Mouse (Mus musculus) liver, embryonic 14.5 days (tissue): ENCODE results near the gene Chst11. TPM values are rescaled to one million over a fixed set of nuclear protein-coding genes. Genes with fewer than 3 reads are reported as not detected.

ENCODE experiments used
- ATAC-seq: fragments of 200-750 bp; cut with Nextera tagmentation; 2 replicates; pipeline ENCODE4 v1.8.0; 2017; ENCODE audit warnings: moderate number of reproducible peaks, mild to moderate bottlenecking, moderate library complexity; ENCODE audit not compliant: insufficient read depth
- DNase-seq, 3 experiments: peaks; one replicate each; pipeline ENCODE4 v3.0.0-alpha.2; 2012 to 2013; ENCODE audit warnings: low read depth in 3 of 3, low spot score in 3 of 3
- H3K27ac ChIP-seq: fragments of 300-500 bp; sonication (generic); 2 replicates; pipeline ENCODE4 v1.5.1; 2014; ENCODE audit warnings: moderate library complexity, mild to moderate bottlenecking, control low read depth, inconsistent platforms
- H3K27me3 ChIP-seq: fragments of 300-500 bp; sonication (generic); 2 replicates; pipeline ENCODE4 v1.6.1; 2014; ENCODE audit warnings: mild to moderate bottlenecking, low read length, moderate library complexity; ENCODE audit not compliant: control insufficient read depth, insufficient read depth
- H3K36me3 ChIP-seq: fragments of 300-500 bp; sonication (generic); replicated peaks from 2 replicates; pipeline ENCODE4 v1.6.1; 2014; ENCODE audit warnings: low read depth; ENCODE audit not compliant: control insufficient read depth, insufficient read depth
- H3K4me1 ChIP-seq, 2 experiments: fragments of 200-500 bp in 1 of 2; fragments of 300-500 bp in 1 of 2; sonication (generic) in 1 of 2; replicated peaks; 2 replicates each; pipeline ENCODE4 v1.6.1; 2012 to 2014; ENCODE audit warnings: antibody characterized with exemption in 1 of 2, inconsistent platforms in 1 of 2, low read length in 1 of 2; ENCODE audit not compliant: control insufficient read depth in 2 of 2, insufficient read depth in 2 of 2
- H3K4me2 ChIP-seq: fragments of 300-500 bp; sonication (generic); 2 replicates; pipeline ENCODE4 v1.6.1; 2014; ENCODE audit warnings: low read depth, mild to moderate bottlenecking, control low read depth, moderate library complexity
- H3K4me3 ChIP-seq, 2 experiments: fragments of 200-500 bp in 1 of 2; fragments of 300-500 bp in 1 of 2; sonication (generic) in 1 of 2; 2 replicates each; pipeline ENCODE4 v1.5.1; 2012 to 2014; ENCODE audit warnings: low read depth in 2 of 2, low read length in 2 of 2, mild to moderate bottlenecking in 2 of 2, control low read depth in 1 of 2, inconsistent platforms in 1 of 2, moderate library complexity in 1 of 2; ENCODE audit not compliant: insufficient read depth in 1 of 2
- H3K9ac ChIP-seq: fragments of 300-500 bp; sonication (generic); replicated peaks from 2 replicates; pipeline ENCODE4 v1.6.1; 2014; ENCODE audit warnings: mild to moderate bottlenecking, control low read depth, moderate library complexity
- H3K9me3 ChIP-seq: fragments of 300-500 bp; sonication (generic); 2 replicates; pipeline ENCODE4 v1.6.1; 2016; ENCODE audit warnings: low read length, mixed read lengths; ENCODE audit not compliant: control insufficient read depth
- CTCF ChIP-seq: IDR thresholded peaks from 2 replicates; pipeline ENCODE4 v1.5.1; 2016; ENCODE audit warnings: antibody characterized with exemption, low read depth, control low read depth
- EP300 ChIP-seq: IDR thresholded peaks from 2 replicates; pipeline ENCODE4 v1.6.1; 2016; ENCODE audit warnings: antibody characterized with exemption, low read depth
- WGBS: fragments of 180-500 bp; shearing (Covaris S2); extraction: QIAGEN DNeasy Blood & Tissue Kit; methylation state at CpG from one replicate; pipeline ENCODE4 v1.1.7; 2014; ENCODE audit not compliant: insufficient replicate concordance; 5-methylcytosine and 5-hydroxymethylcytosine counted together
- polyA plus RNA-seq, 2 experiments: library from polyadenylated mRNA; depleted of rRNA in 1 of 2; stranded (reverse) in 1 of 2; unstranded in 1 of 2; fragments of >200 nt; fragmentation: Nextera tagmentation in 1 of 2; extraction: Ambion mirVana in 1 of 2; gene quantifications; 2 replicates each; pipeline versions ENCODE4 v1.2.1 to v1.2.3; 2012 to 2014

Gene Chst11
- polyA plus RNA-seq, 2 experiments, result 1.8 to 5.2 TPM

DNA sequence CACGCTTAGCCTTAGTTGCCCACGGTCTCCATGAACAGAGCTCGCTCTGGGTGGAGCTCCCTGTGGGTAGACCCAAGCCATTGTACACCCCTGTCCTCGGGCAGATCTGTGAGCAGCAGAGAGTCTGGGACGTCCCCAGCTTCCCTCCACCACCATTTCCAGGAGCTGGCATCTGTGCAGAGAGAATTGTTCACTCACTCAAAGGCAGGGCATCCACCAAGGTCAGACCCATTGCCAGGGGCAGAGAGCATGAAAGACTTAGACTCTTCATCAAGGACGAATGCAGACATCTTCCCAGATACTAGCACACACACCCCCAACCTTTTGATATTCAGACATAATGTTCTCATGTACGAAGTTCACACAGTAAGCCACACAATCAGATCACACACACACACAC, 216.2 kb downstream of the Chst11 start:
- no peak for DNase-seq
- WGBS, result 54% methylated on average over 7 of the region's 7 CpGs

DNA sequence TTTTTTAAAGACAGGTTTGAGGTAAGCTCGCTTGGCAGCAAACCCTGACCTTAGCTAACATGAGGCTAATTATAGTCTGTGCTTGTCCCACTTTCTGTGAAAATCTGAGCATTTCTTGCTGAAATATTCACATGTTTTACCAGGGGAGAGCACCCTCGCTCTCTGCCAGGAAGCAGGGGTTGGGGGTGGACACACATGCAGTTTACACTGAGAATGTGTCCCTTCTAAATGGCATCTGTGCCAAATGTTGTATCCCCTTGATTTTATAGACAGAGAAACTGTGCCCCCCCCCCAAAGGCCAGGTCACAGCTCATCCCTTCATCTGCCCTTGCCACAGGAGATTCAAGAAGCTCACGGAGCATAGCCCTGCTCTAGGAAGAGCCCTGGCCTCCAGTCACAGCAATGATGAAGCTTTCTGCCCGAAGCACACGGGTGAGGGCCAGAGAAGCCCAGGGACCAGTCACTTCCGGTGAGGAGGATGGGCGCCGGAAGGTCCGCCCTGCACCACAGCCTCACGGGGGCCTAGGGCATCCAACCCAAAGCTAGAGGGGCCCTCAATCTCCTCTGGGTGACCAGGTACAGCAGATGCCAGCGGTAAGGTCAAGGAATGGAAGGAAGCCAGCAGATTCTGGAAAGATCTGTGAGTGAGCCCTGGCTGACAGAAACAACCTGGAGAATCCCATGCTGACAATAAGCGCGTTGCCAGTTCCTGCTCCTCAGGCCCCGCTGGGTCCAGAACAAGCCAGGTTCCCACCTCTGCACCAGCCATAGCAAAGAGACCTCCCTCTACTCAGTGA, 217.8 kb downstream of the Chst11 start:
- no peak overlapping the region for H3K4me2 ChIP-seq
- 72% methylated on average over 14 of the region's 14 CpGs for WGBS
- H3K4me1 ChIP-seq, result no peaks in the 10 kb centered on the region
- no peak overlapping the region for H3K4me3 ChIP-seq
- no peaks in the 10 kb centered on the region for H3K9me3 ChIP-seq
- DNase-seq, result no peak
- TF ChIP-seq CTCF, result no peak
- TF ChIP-seq EP300, result no peak
- H3K27ac ChIP-seq, result no peak overlapping the region
- H3K27me3 ChIP-seq, result no peaks in the 10 kb centered on the region
- no peak overlapping the region for H3K9ac ChIP-seq
- no peak for ATAC-seq
- no peaks in the 10 kb centered on the region for H3K36me3 ChIP-seq

More for the DNA sequence above, 216.2 kb downstream of the Chst11 start:
- no peaks in the 10 kb centered on the region for H3K27me3 ChIP-seq
- H3K4me1 ChIP-seq, result no peaks in the 10 kb centered on the region
- no peak overlapping the region for H3K4me3 ChIP-seq
- no peak for ATAC-seq
- no peaks in the 10 kb centered on the region for H3K36me3 ChIP-seq
- no peak overlapping the region for H3K4me2 ChIP-seq
- TF ChIP-seq EP300, result no peak
- no peak for TF ChIP-seq CTCF
- H3K9me3 ChIP-seq, result no peaks in the 10 kb centered on the region
- H3K27ac ChIP-seq, result no peak overlapping the region
- no peak overlapping the region for H3K9ac ChIP-seq

DNA sequence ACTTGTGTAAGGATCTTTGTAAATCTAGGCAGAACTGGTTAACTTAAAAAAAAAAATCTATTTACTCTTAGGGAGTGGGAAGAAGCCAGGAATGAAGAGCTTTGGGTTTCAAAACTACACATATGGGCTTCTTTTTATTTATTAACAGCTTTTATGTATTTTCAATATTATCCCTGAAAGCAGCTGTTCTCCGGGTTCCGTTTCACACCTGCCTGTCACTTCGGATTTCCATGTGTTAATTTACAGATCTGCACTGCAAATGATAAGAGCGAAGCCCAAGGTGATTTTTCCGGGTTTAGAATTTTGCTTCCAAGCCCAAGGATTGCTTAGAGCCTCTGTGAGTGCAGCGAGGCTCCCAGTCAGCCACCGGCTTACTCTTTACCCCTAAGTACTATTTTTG, 223.1 kb downstream of the Chst11 start:
- no peak for ATAC-seq
- WGBS, result 72% methylated on average over 7 of the region's 7 CpGs
- Histone ChIP-seq H3K4me1 (no peaks in the 10 kb centered on the region), H3K4me3 (no peak overlapping the region), H3K27me3 (no peaks in the 10 kb centered on the region), H3K9ac (no peak overlapping the region), H3K27ac (no peak overlapping the region), H3K4me2 (no peak overlapping the region), H3K9me3 (no peaks in the 10 kb centered on the region), H3K36me3 (no peaks in the 10 kb centered on the region)
- TF ChIP-seq EP300 (no peak), CTCF (no peak)
- DNase-seq, result no peak

DNA sequence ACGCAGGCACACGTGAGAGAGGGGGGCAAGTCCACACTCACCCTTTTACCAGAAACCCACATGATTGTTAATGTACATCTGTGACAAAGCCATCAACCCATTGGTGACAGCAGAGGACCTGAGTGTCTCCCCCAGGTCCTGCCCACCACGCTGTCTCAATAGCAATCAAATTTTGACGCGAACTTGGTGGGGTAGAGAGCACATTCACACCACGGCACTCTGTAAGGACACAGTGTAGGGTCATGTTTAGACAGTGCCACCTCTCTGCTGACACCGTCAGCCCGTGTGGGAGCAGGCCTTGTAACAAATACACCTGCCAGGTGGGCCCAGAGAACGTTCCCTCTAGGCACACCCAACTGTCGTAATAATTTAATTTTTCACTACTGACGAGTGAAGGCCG, 224.1 kb downstream of the Chst11 start:
- WGBS, result 69% methylated on average over 12 of the region's 12 CpGs
- no peaks in the 10 kb centered on the region for H3K36me3 ChIP-seq
- TF ChIP-seq CTCF (no peak), EP300 (no peak)
- no peak overlapping the region for H3K4me2 ChIP-seq
- H3K4me1 ChIP-seq, result no peaks in the 10 kb centered on the region
- DNase-seq, result no peak
- no peak overlapping the region for H3K4me3 ChIP-seq
- H3K27me3 ChIP-seq, result no peaks in the 10 kb centered on the region
- no peaks in the 10 kb centered on the region for H3K9me3 ChIP-seq
- no peak for ATAC-seq
- H3K27ac ChIP-seq, result no peak overlapping the region
- no peak overlapping the region for H3K9ac ChIP-seq

DNA sequence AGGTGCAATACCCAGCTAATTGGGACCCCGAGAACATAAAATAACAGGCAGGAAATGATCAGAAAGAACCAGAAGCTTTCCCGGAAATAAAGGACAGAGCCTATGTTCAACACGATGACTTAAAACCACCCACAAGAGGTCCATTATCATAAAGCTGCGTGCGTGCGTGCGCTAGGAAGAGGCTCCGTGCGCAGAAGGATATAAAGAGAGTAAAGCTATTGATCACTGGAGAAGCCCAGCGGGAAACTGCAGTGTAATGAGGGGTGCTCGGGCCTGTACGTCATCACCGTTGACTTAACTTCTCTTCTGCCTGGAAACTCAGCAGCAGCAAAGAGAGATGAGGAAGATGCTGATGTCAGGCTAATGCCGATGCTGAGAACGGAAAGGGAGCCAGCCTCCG, 224.8 kb downstream of the Chst11 start:
- no peaks in the 10 kb centered on the region for H3K36me3 ChIP-seq
- no peak overlapping the region for H3K9ac ChIP-seq
- no peak for ATAC-seq
- 71% methylated on average over 16 of the region's 16 CpGs for WGBS
- H3K27ac ChIP-seq, result no peak overlapping the region
- TF ChIP-seq EP300 (no peak), CTCF (no peak)
- no peaks in the 10 kb centered on the region for H3K27me3 ChIP-seq
- H3K4me1 ChIP-seq, result no peaks in the 10 kb centered on the region
- no peak for DNase-seq
- no peaks in the 10 kb centered on the region for H3K9me3 ChIP-seq
- H3K4me2 ChIP-seq, result no peak overlapping the region
- H3K4me3 ChIP-seq, result no peak overlapping the region
